Mouse (Mus musculus) CH12.LX (cell line): Measurements from ENCODE around the gene Inpp4b. TPM values are rescaled to one million over a fixed set of nuclear protein-coding genes. Genes with fewer than 3 reads are reported as not detected.

Experiments
- DNase-seq: peaks from one replicate; pipeline ENCODE4 v3.0.0-alpha.2; 2013; ENCODE audit errors: extremely low read depth
- H3K27ac ChIP-seq: 2 replicates; pipeline ENCODE4 v1.5.1; 2012; ENCODE audit warnings: low read depth, mild to moderate bottlenecking, control low read depth, moderate library complexity; ENCODE audit not compliant: insufficient read depth
- H3K27me3 ChIP-seq: replicated peaks from 2 replicates; pipeline ENCODE3; 2012; ENCODE audit warnings: inconsistent platforms
- H3K36me3 ChIP-seq, 2 experiments: replicated peaks in 1 of 2; 2 replicates each; pipeline versions ENCODE3 to v1.6.1; 2012; ENCODE audit warnings: inconsistent platforms in 1 of 2, low read length in 1 of 2, mild to moderate bottlenecking in 1 of 2, mixed read lengths in 1 of 2, moderate library complexity in 1 of 2; ENCODE audit not compliant: control insufficient read depth in 1 of 2, insufficient read depth in 1 of 2
- H3K4me1 ChIP-seq, 2 experiments: 2 replicates each; pipeline ENCODE4 v1.6.1; 2012; ENCODE audit warnings: inconsistent platforms in 1 of 2, moderate library complexity in 1 of 2; ENCODE audit not compliant: insufficient read depth in 2 of 2, control insufficient read depth in 1 of 2
- H3K4me2 ChIP-seq: 2 replicates; pipeline ENCODE4 v1.6.1; 2012; ENCODE audit warnings: low read depth, mild to moderate bottlenecking, control low read depth; ENCODE audit not compliant: poor library complexity, insufficient read depth, severe bottlenecking
- H3K4me3 ChIP-seq, 3 experiments: fragments of 150-350 bp in 1 of 3; sonication (generic) in 1 of 3; replicated peaks in 1 of 3; 2 replicates each; pipeline versions ENCODE3 to v1.5.1; 2011 to 2012; ENCODE audit warnings: low read depth in 2 of 3, low read length in 2 of 3, mild to moderate bottlenecking in 2 of 3, moderate library complexity in 2 of 3, control low read depth in 1 of 3, improper control_type of control experiment in 1 of 3, inconsistent platforms in 1 of 3, mixed read lengths in 1 of 3; ENCODE audit not compliant: poor library complexity in 1 of 3
- H3K79me2 ChIP-seq: replicated peaks from 2 replicates; pipeline ENCODE4 v1.6.1; 2012; ENCODE audit warnings: mild to moderate bottlenecking, moderate library complexity; ENCODE audit not compliant: control insufficient read depth, poor library complexity, insufficient read depth, severe bottlenecking; ENCODE audit errors: extremely low read depth
- H3K9ac ChIP-seq: 2 replicates; pipeline ENCODE4 v1.6.1; 2012; ENCODE audit warnings: low read depth, mild to moderate bottlenecking, control low read depth, moderate library complexity; ENCODE audit not compliant: insufficient read depth
- H3K9me3 ChIP-seq: replicated peaks from 2 replicates; pipeline ENCODE3; 2012; ENCODE audit warnings: low read length, inconsistent platforms, mixed read lengths
- CHD2 ChIP-seq: IDR thresholded peaks from 2 replicates; pipeline ENCODE4 v1.6.1; 2011; ENCODE audit warnings: low read length, improper control_type of control experiment
- ELF1 ChIP-seq: IDR thresholded peaks from 2 replicates; pipeline ENCODE4 v1.6.1; 2014; ENCODE audit warnings: low read depth, mild to moderate bottlenecking, inconsistent platforms, low read length, improper control_type of control experiment
- ETS1 ChIP-seq: conservative IDR thresholded peaks from 2 replicates; pipeline ENCODE4 v1.6.1; 2012; ENCODE audit warnings: low read depth, mild to moderate bottlenecking, inconsistent platforms, low read length, improper control_type of control experiment, moderate library complexity
- IRF4 ChIP-seq: IDR thresholded peaks from 2 replicates; pipeline ENCODE4 v1.6.1; 2014; ENCODE audit warnings: low read depth, mild to moderate bottlenecking, inconsistent platforms, low read length, improper control_type of control experiment
- JUN ChIP-seq: IDR thresholded peaks from 2 replicates; pipeline ENCODE4 v1.6.1; 2011; ENCODE audit warnings: low read depth, mild to moderate bottlenecking, low read length, improper control_type of control experiment, moderate library complexity; ENCODE audit not compliant: insufficient read depth
- JUND ChIP-seq: conservative IDR thresholded peaks from 2 replicates; pipeline ENCODE4 v1.6.1; 2011; ENCODE audit warnings: low read depth, low read length, improper control_type of control experiment
- MAX ChIP-seq: IDR thresholded peaks from 2 replicates; pipeline ENCODE4 v1.6.1; 2011; ENCODE audit warnings: low read length, improper control_type of control experiment
- MAZ ChIP-seq: IDR thresholded peaks from 2 replicates; pipeline ENCODE4 v1.6.1; 2012; ENCODE audit warnings: low read depth, mild to moderate bottlenecking, inconsistent platforms, low read length, improper control_type of control experiment, moderate library complexity
- MEF2A ChIP-seq: IDR thresholded peaks from 2 replicates; pipeline ENCODE4 v1.6.1; 2014; ENCODE audit warnings: low read depth, mild to moderate bottlenecking, inconsistent platforms, low read length, improper control_type of control experiment, borderline replicate concordance
- PAX5 ChIP-seq: IDR thresholded peaks from 2 replicates; pipeline ENCODE4 v1.6.1; 2012; ENCODE audit warnings: low read length, inconsistent platforms, mixed read lengths
- SIN3A ChIP-seq: IDR thresholded peaks from 2 replicates; pipeline ENCODE4 v1.6.1; 2012; ENCODE audit warnings: low read length, improper control_type of control experiment, inconsistent platforms
- TCF12 ChIP-seq: IDR thresholded peaks from 2 replicates; pipeline ENCODE4 v1.6.1; 2014; ENCODE audit warnings: low read depth, mild to moderate bottlenecking, inconsistent platforms, low read length, improper control_type of control experiment
- UBTF ChIP-seq: IDR thresholded peaks from 2 replicates; pipeline ENCODE4 v1.6.1; 2012; ENCODE audit warnings: low read depth, mild to moderate bottlenecking, inconsistent platforms, low read length, improper control_type of control experiment, moderate library complexity
- USF1 ChIP-seq: IDR thresholded peaks from 2 replicates; pipeline ENCODE4 v1.6.1; 2014; ENCODE audit warnings: low read depth, mild to moderate bottlenecking, inconsistent platforms, low read length, improper control_type of control experiment
- USF2 ChIP-seq: conservative IDR thresholded peaks from 2 replicates; pipeline ENCODE4 v1.6.1; 2011; ENCODE audit warnings: low read depth, low read length, improper control_type of control experiment
- ZNF384 ChIP-seq: IDR thresholded peaks from 2 replicates; pipeline ENCODE4 v1.6.1; 2012; ENCODE audit warnings: low read depth, low read length, improper control_type of control experiment, inconsistent platforms
- dilution Hi-C: fragments of 300-500 bp; cut with MboI; formaldehyde crosslinking; loops from 2 replicates; pipeline ENCODE4 v1.14.3; 2020; ENCODE audit warnings: low sequenced_read_pairs; ENCODE audit not compliant: extremely low pct_unique_long_range_greater_than_20kb, extremely low pct_ligation_motif_present
- in situ Hi-C: fragments of 300-500 bp; cut with MboI; formaldehyde crosslinking; loops from 3 replicates; pipeline ENCODE4 v1.14.3; 2019; ENCODE audit warnings: low sequenced_read_pairs, low pct_ligation_motif_present, low pct_unique_long_range_greater_than_20kb, mixed read lengths
- polyA plus RNA-seq: library from polyadenylated mRNA; unstranded; fragments of >175 nt; gene quantifications from 2 replicates; pipeline ENCODE4 v1.2.1, GENCODE M21; 2012; ENCODE audit warnings: low read depth; ENCODE audit not compliant: insufficient read length
- total RNA-seq, 2 experiments: library from RNA; depleted of rRNA; stranded (reverse); fragments of 300-350 nt in 1 of 2; fragments of >200 nt in 1 of 2; gene quantifications; 2 replicates each; pipeline ENCODE4 v1.2.3; 2012 to 2014

Gene Inpp4b
- total and polyA plus RNA-seq, 3 experiments, result 3.0 to 4.9 (median 3.4) TPM

DNA sequence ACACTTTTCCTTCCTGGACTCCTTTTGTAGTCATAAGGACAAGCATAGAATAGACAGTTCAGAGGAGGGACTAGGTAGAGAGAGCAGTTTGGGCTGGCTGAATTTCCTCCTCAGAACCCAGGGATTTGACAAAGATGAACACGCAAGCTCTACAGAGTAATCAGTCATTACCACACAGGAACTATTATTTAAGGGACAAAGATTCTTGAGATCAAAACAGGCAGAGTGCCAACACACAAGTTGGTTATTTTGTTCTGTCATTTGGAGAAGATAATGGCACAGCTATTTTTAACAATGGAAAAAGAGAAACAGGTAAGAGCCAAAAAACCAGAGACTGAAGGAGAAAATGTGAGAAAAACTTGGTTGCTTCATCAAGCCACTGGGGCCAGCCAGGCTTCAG, 143.3 kb downstream of the Inpp4b start:
- no peak for TF ChIP-seq JUN
- no peak for TF ChIP-seq IRF4
- TF ChIP-seq SIN3A, result no peak
- TF ChIP-seq CHD2, result no peak
- TF ChIP-seq TCF12, result no peak
- no peak for TF ChIP-seq UBTF
- no peak for TF ChIP-seq ZNF384
- no peak for TF ChIP-seq MAZ
- TF ChIP-seq USF1, result no peak
- TF ChIP-seq JUND, result no peak
- no peak for TF ChIP-seq ELF1
- TF ChIP-seq USF2, result no peak
- no peak for TF ChIP-seq MAX
- no peak for TF ChIP-seq PAX5
- TF ChIP-seq ETS1, result no peak
- Histone ChIP-seq H3K4me3 (no peak overlapping the region), H3K27ac (no peak overlapping the region), H3K36me3 (no peaks in the 10 kb centered on the region), H3K9ac (no peak overlapping the region), H3K27me3 (no peaks in the 10 kb centered on the region), H3K9me3 (no peaks in the 10 kb centered on the region), H3K4me1 (peaks cover 0 to 10% of the 10 kb centered on the region in 2 experiments; a peak in 1 of 4 replicates), H3K79me2 (no peaks in the 10 kb centered on the region), H3K4me2 (no peak overlapping the region)
- dilution Hi-C loops, result no loop called here
- in situ Hi-C loops, result no loop called here
- DNase-seq, result no peak

DNA sequence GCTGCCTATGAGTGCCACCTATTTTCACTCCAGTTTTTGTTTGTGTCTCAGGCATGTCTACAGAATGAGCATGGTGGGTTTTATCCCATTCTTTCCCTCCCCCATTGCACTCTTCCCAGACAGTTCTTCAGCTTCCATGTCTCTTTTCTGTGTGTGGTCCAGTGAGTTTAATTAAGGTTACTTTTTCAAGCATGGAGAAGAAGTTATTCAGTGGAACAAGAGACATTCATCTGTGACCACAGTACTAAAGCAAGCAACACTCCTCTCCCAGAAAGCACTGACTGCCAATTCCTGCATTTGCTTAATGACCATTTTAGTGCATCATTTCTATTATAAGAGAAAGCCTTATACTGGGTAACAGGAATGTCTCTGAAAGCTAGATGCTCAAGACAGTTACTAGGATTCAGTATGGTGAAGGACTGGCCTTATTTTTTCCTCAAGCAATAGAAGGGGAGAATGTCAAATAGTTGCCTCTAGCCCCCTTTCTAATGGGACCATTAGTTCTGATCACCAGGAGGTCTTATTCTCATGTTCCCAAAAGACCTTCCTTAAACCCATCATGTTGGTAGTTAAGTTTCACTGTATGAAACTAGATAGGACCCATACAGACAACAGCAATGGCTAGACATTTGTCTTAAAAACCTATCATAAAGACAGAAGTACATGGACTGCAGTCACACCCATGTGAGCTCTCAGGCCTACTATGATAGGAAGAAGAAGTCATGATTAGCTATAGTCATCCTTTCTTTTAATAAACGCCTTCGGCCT, 147.7 kb downstream of the Inpp4b start:
- H3K36me3 ChIP-seq, result no peaks in the 10 kb centered on the region
- in situ Hi-C loops, result loop anchor here (10.0 kb wide), 1 partner anchor 325 kb away; no protein-coding TSS in a partner anchor
- TF ChIP-seq MEF2A, result no peak
- no peaks in the 10 kb centered on the region for H3K79me2 ChIP-seq
- H3K4me3 ChIP-seq, result no peak overlapping the region
- H3K27me3 ChIP-seq, result no peaks in the 10 kb centered on the region
- dilution Hi-C loops, result no loop called here
- peaks cover 0 to 14% of the 10 kb centered on the region in 2 experiments; a peak in 1 of 4 replicates for H3K4me1 ChIP-seq
- no peaks in the 10 kb centered on the region for H3K9me3 ChIP-seq
- no peak overlapping the region for H3K4me2 ChIP-seq
- DNase-seq, result no peak
- H3K27ac ChIP-seq, result no peak overlapping the region
- H3K9ac ChIP-seq, result no peak overlapping the region
